ENCODE assay signal across 11 mouse cellular contexts in genomic region chr3:95865050-95865449, GRCm38 (mm10). TPM values are rescaled to one million over a fixed set of nuclear protein-coding genes. Genes with fewer than 3 reads are reported as not detected.
DNase-seq lines count a peak whose midpoint lies in the region; ATAC-seq lines count a peak whose summit lies in the region.
"Had no signal": no experiment of that assay in that cellular context is flagged by ENCODE, and none has a peak within 500 bp of the region (broad histone marks: within the 10 kb centered on the region; RNA-seq: fewer than 3 reads in every experiment).

No protein-coding gene starts in this region.

- ATAC-seq in liver, embryonic 13.5 days (ENCODE audit: low read depth) = no peak
- no peak for ATAC-seq in liver, embryonic 11.5 days (replicated peaks; ENCODE audit: low FRiP score)
- no peak for ATAC-seq in CD4-positive, CD25-positive, alpha-beta regulatory T cell, adult 4 months

- no peak overlapping the region for H3K4me3 ChIP-seq in liver, embryonic 13.5 days (replicated peaks)
- H3K4me3 ChIP-seq in liver, embryonic 11.5 days (ENCODE audit: low read depth, low read length) = no peak overlapping the region
- H3K4me3 ChIP-seq: embryonic facial prominence, embryonic 12.5 days had no signal

- H3K27ac ChIP-seq in liver, embryonic 13.5 days = no peak overlapping the region
- no peak overlapping the region for H3K27ac ChIP-seq in liver, embryonic 11.5 days (ENCODE audit: low read depth, low read length)
- H3K27ac ChIP-seq: embryonic facial prominence, embryonic 12.5 days; kidney, postnatal 0 days had no signal

- DNase-seq in cerebellum, adult 9-11 months = peak; percentile 41
- DNase-seq in cerebellum, adult 8-10 months = no peak
- no peak for DNase-seq in liver, embryonic 13.5 days
- no peak for DNase-seq in liver, embryonic 11.5 days (ENCODE audit: low spot score)
- peak; percentile 33 to 44 for DNase-seq in layer of hippocampus, postnatal 10 days (ENCODE audit: low spot score in 2 of 2)
- peak; percentile 94 for DNase-seq in telencephalon, adult 2 months (ENCODE audit: low read depth, low spot score)
- no peak for DNase-seq in embryo, embryonic 9.5 days (ENCODE audit: extremely low spot score)
- DNase-seq: gastrocnemius, postnatal 14 days had no signal

- H3K36me3 ChIP-seq in liver, embryonic 13.5 days = peaks cover 54% of the 10 kb centered on the region
- H3K36me3 ChIP-seq in liver, embryonic 11.5 days (ENCODE audit: control insufficient read depth, insufficient read depth, low read length) = peaks cover 23% of the 10 kb centered on the region

- WGBS in liver, embryonic 13.5 days (ENCODE audit: insufficient replicate concordance) = 82% methylated on average over 5 of the region's 5 CpGs
- WGBS in liver, embryonic 11.5 days = 83% methylated on average over 5 of the region's 5 CpGs

- no peak overlapping the region for H3K4me2 ChIP-seq in liver, embryonic 13.5 days
- H3K4me2 ChIP-seq in liver, embryonic 11.5 days = no peak overlapping the region
- H3K4me2 ChIP-seq: embryonic facial prominence, embryonic 12.5 days had no signal

- no peaks in the 10 kb centered on the region for H3K27me3 ChIP-seq in liver, embryonic 13.5 days
- H3K27me3 ChIP-seq in liver, embryonic 11.5 days (replicated peaks; ENCODE audit: control insufficient read depth, insufficient read depth, low read length) = no peaks in the 10 kb centered on the region
- H3K27me3 ChIP-seq: embryonic facial prominence, embryonic 12.5 days had no signal

- H3K9ac ChIP-seq in liver, embryonic 13.5 days = peak overlapping the region; percentile 15; the same call in 1 of the 2 replicates
- H3K9ac ChIP-seq in liver, embryonic 11.5 days (ENCODE audit: low read depth, low read length) = no peak overlapping the region
- H3K9ac ChIP-seq: embryonic facial prominence, embryonic 12.5 days had no signal

- H3K9me3 ChIP-seq in liver, embryonic 13.5 days (replicated peaks) = no peaks in the 10 kb centered on the region
- no peaks in the 10 kb centered on the region for H3K9me3 ChIP-seq in liver, embryonic 11.5 days (ENCODE audit: control insufficient read depth, low read length)
- H3K9me3 ChIP-seq: embryonic facial prominence, embryonic 12.5 days had no signal

- H3K4me1 ChIP-seq in liver, embryonic 13.5 days (replicated peaks) = peaks cover 17% of the 10 kb centered on the region; the same call in 1 of the 2 replicates
- H3K4me1 ChIP-seq in liver, embryonic 11.5 days (replicated peaks; ENCODE audit: control insufficient read depth, insufficient read depth, low read length) = no peaks in the 10 kb centered on the region

RNA-seq across cellular contexts. Expression of gene Mrps21, which starts 6.3 kb away (rescaled TPM):
- 256 and 257 TPM in 2 replicates for polyA plus RNA-seq in liver, embryonic 13.5 days (2015; fragmentation: Nextera tagmentation; extraction: Ambion mirVana)
- 311 and 340 TPM in 2 replicates for polyA plus RNA-seq in liver, embryonic 11.5 days (2014; fragmentation: Nextera tagmentation; extraction: Ambion mirVana)
- total RNA-seq in layer of hippocampus, postnatal 10 days (2021) = 100 to 1,000 TPM; 147 to 175 TPM
- polyA plus RNA-seq in CD4-positive, CD25-positive, alpha-beta regulatory T cell, adult 4 months (2017; shearing (Covaris generic)) = 100 to 1,000 TPM; 296 to 307 TPM

RNA-seq across cellular contexts. Expression of gene Prpf3, which starts 9.4 kb away (rescaled TPM):
- 30.7 and 36.6 TPM in 2 replicates for polyA plus RNA-seq in liver, embryonic 13.5 days (2015; fragmentation: Nextera tagmentation; extraction: Ambion mirVana)
- polyA plus RNA-seq in liver, embryonic 11.5 days (2014; fragmentation: Nextera tagmentation; extraction: Ambion mirVana) = 68.0 and 68.4 TPM in 2 replicates
- total RNA-seq in layer of hippocampus, postnatal 10 days (2021) = 10 to 100 TPM; 26.0 to 26.4 TPM
- polyA plus RNA-seq in CD4-positive, CD25-positive, alpha-beta regulatory T cell, adult 4 months (2017; shearing (Covaris generic)) = 10 to 100 TPM; 49.1 to 56.5 TPM

RNA-seq across cellular contexts. Expression of gene Ciart, which starts 17.0 kb away (rescaled TPM):
- polyA plus RNA-seq in liver, embryonic 13.5 days (2015; fragmentation: Nextera tagmentation; extraction: Ambion mirVana) = 0.88 and 1.4 TPM in 2 replicates
- 7.9 and 8.1 TPM in 2 replicates for polyA plus RNA-seq in liver, embryonic 11.5 days (2014; fragmentation: Nextera tagmentation; extraction: Ambion mirVana)
- total RNA-seq in layer of hippocampus, postnatal 10 days (2021) = 1 to 10 TPM; 6.5 to 8.9 TPM
- polyA plus RNA-seq in CD4-positive, CD25-positive, alpha-beta regulatory T cell, adult 4 months (2017; shearing (Covaris generic)) = 1 to 10 TPM; 9.1 to 9.7 TPM

RNA-seq across cellular contexts. Expression of gene BC028528, which starts 26.8 kb away (rescaled TPM):
- 6.6 and 8.6 TPM in 2 replicates for polyA plus RNA-seq in liver, embryonic 13.5 days (2015; fragmentation: Nextera tagmentation; extraction: Ambion mirVana)
- 9.5 and 13.5 TPM in 2 replicates for polyA plus RNA-seq in liver, embryonic 11.5 days (2014; fragmentation: Nextera tagmentation; extraction: Ambion mirVana)
- total RNA-seq in layer of hippocampus, postnatal 10 days (2021) = 10 to 100 TPM in 1 of 2 experiments, 1 to 10 TPM in 1; 9.4 to 10.2 TPM
- polyA plus RNA-seq in CD4-positive, CD25-positive, alpha-beta regulatory T cell, adult 4 months (2017; shearing (Covaris generic)) = 1 to 10 TPM; 1.0 to 3.3 TPM

RNA-seq across cellular contexts. Expression of gene Aph1a, which starts 28.7 kb away (rescaled TPM):
- polyA plus RNA-seq in liver, embryonic 13.5 days (2015; fragmentation: Nextera tagmentation; extraction: Ambion mirVana) = 17.1 and 18.5 TPM in 2 replicates
- polyA plus RNA-seq in liver, embryonic 11.5 days (2014; fragmentation: Nextera tagmentation; extraction: Ambion mirVana) = 34.3 and 35.1 TPM in 2 replicates
- total RNA-seq in layer of hippocampus, postnatal 10 days (2021) = 100 to 1,000 TPM in 1 of 2 experiments, 10 to 100 TPM in 1; 97.7 to 102 TPM
- polyA plus RNA-seq in CD4-positive, CD25-positive, alpha-beta regulatory T cell, adult 4 months (2017; shearing (Covaris generic)) = 10 to 100 TPM; 14.8 to 19.9 TPM

Comparison
In these comparisons a context has a peak if more than half of its experiments do, and no peak if none do; other contexts are left out.
1. DNase-seq: peak in cerebellum, adult 9-11 months (single experiment), layer of hippocampus, postnatal 10 days (2 of 2) and telencephalon, adult 2 months (single experiment); none in cerebellum, adult 8-10 months (single experiment), liver, embryonic 13.5 days (single experiment), liver, embryonic 11.5 days (single experiment) and embryo, embryonic 9.5 days (single experiment).